Mouse (Mus musculus): ENCODE results near the gene Anln. TPM values are rescaled to one million over a fixed set of nuclear protein-coding genes. Genes with fewer than 3 reads are reported as not detected.
"Not testable (repeated sequence)": the region's sequence is repeated elsewhere in the genome, so short reads cannot be mapped to it uniquely, and the experiment has no call there.

Anln gene
- polyA plus RNA-seq, 1 experiment from 2014 or later: 33.7 TPM

DNA sequence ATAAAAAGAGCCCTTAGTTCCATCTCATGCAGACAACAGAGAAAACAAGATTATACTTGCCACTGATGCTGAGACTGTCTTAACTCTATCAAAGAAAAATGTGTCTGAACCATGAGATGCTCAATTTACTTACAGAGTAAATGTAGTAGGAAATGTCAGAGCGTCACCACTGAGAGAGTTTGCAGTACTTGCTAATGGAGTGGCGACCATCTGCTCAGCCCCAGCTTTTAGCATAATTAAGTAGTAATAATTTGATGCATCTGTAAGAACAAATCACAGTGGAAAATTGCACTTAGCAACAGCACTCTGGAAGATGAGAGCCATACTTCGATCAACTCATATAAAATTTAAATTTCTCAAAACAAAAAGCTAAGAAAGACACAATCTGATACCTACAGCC, 33.1 kb downstream of the Anln start:
- Histone ChIP-seq H3K9me3 (no peaks in the 10 kb centered on the region), H3K9ac (replicated peaks) (no peak overlapping the region), H3K27me3 (no peaks in the 10 kb centered on the region), H3K27ac (replicated peaks) (no peak overlapping the region), H3K4me2 (replicated peaks) (no peak overlapping the region), H3K4me1 (no peaks in the 10 kb centered on the region), H3K4me3 (no peak overlapping the region), H3K36me3 (peaks cover 57% of the 10 kb centered on the region)
- 81% methylated on average over 3 of the region's 3 CpGs for WGBS
- ATAC-seq (ENCODE audit: low FRiP score, low read depth): no peak

DNA sequence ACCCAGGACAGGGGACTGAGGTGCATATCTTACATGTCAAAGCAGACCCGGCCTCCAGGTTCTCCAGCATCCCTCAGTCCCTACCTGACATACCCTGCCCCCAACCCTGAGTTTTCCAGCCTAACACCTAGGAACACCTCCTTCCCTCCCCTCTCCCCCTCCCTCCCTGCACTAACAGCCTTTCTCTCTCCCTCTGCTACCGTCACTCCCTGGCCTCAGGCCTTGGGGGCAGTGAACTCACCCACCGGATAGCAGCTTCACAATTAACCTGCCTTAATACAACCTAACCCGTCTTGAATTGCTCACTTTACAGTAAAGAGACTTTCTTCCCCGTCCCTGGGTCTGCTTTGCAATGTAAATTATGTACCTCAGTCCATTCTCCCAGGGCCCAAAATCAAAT, 35.1 kb downstream of the Anln start:
- ATAC-seq (ENCODE audit: low FRiP score, low read depth): no peak
- no peak overlapping the region for H3K9ac ChIP-seq (replicated peaks)
- H3K4me2 ChIP-seq (replicated peaks): no peak overlapping the region
- no peaks in the 10 kb centered on the region for H3K9me3 ChIP-seq
- 88% methylated on average over 5 of the region's 5 CpGs for WGBS
- peaks cover 43% of the 10 kb centered on the region for H3K36me3 ChIP-seq
- no peak overlapping the region for H3K27ac ChIP-seq (replicated peaks)
- H3K4me1 ChIP-seq: no peaks in the 10 kb centered on the region
- no peak overlapping the region for H3K4me3 ChIP-seq
- H3K27me3 ChIP-seq: no peaks in the 10 kb centered on the region

DNA sequence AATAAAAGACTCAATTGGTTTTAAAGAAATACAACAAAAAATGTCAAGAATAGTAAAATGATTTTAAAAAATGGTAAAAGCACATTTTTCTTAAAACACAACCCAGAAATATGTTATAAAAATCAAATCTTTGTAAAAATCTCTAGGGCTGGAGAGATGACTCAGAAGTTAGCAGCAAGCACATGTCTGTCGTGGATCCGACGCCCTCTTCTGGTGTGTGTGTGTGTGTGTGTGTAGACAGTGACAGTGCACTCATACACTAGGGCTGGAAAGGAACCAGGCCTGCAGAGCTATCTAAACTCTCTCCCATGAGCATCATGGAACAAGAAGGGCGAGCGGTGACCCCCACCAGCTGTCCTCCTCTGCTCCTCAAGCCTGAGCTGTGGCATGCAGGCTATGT, 35.5 kb downstream of the Anln start:
- H3K9ac ChIP-seq (replicated peaks): no peak overlapping the region
- ATAC-seq (ENCODE audit: low FRiP score, low read depth): no peak
- H3K36me3 ChIP-seq: peaks cover 39% of the 10 kb centered on the region
- H3K4me2 ChIP-seq (replicated peaks): no peak overlapping the region
- no peaks in the 10 kb centered on the region for H3K4me1 ChIP-seq
- no peaks in the 10 kb centered on the region for H3K9me3 ChIP-seq
- no peak overlapping the region for H3K27ac ChIP-seq (replicated peaks)
- WGBS: 88% methylated on average over 5 of the region's 5 CpGs
- no peak overlapping the region for H3K4me3 ChIP-seq
- no peaks in the 10 kb centered on the region for H3K27me3 ChIP-seq

DNA sequence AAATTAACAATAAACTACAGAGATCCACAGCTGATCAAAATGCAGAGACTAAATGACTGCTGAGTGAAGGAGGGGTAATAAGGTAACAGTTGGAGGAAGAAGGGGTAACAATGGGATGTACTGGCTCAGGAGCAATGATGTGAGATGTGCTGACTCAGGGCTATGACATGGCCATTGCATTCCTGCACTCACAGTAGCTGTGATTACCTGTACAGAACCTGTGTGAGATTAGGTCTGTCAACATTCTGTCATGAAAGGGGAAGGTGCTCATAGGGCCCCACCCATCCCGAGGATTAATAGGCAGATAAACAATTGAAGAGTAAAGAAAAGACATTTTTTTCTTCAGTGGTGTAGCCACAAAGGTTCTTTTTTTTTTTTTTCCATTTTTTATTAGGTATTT, 48.7 kb downstream of the Anln start:
- no peak overlapping the region for H3K9ac ChIP-seq (replicated peaks)
- H3K4me1 ChIP-seq: no peaks in the 10 kb centered on the region
- ATAC-seq (ENCODE audit: low FRiP score, low read depth): no peak
- no peaks in the 10 kb centered on the region for H3K9me3 ChIP-seq
- WGBS: 88% methylated on average over 1 of the region's 1 CpGs
- H3K4me2 ChIP-seq (replicated peaks): no peak overlapping the region
- H3K36me3 ChIP-seq: peaks cover 77% of the 10 kb centered on the region
- H3K27ac ChIP-seq (replicated peaks): no peak overlapping the region
- H3K27me3 ChIP-seq: no peaks in the 10 kb centered on the region
- no peak overlapping the region for H3K4me3 ChIP-seq

DNA sequence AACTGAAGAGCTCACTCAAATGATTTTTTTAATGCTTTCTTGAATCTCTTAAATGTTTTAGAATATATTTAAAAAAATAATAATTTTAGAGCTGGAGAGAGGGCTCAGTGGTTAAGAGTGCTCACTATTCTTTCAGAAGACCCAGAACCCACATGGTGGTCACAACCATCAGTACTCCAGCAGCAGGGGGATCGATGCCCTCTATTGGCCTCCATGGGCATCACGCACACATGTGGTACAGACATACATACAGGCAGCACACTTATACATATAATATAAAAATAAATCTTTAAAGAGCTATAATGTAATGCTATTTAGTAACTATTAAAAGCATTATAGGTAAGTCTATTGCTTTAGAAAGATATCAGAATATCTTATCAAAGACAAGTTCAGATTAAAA, 51.8 kb downstream of the Anln start:
- H3K4me2 ChIP-seq (replicated peaks): no peak overlapping the region
- no peaks in the 10 kb centered on the region for H3K4me1 ChIP-seq
- WGBS: 98% methylated on average over 2 of the region's 2 CpGs
- H3K27me3 ChIP-seq: no peaks in the 10 kb centered on the region
- H3K9me3 ChIP-seq: no peaks in the 10 kb centered on the region
- peaks cover 77% of the 10 kb centered on the region for H3K36me3 ChIP-seq
- H3K4me3 ChIP-seq: no peak overlapping the region
- H3K27ac ChIP-seq (replicated peaks): no peak overlapping the region
- H3K9ac ChIP-seq (replicated peaks): no peak overlapping the region
- no peak for ATAC-seq (ENCODE audit: low FRiP score, low read depth)

DNA sequence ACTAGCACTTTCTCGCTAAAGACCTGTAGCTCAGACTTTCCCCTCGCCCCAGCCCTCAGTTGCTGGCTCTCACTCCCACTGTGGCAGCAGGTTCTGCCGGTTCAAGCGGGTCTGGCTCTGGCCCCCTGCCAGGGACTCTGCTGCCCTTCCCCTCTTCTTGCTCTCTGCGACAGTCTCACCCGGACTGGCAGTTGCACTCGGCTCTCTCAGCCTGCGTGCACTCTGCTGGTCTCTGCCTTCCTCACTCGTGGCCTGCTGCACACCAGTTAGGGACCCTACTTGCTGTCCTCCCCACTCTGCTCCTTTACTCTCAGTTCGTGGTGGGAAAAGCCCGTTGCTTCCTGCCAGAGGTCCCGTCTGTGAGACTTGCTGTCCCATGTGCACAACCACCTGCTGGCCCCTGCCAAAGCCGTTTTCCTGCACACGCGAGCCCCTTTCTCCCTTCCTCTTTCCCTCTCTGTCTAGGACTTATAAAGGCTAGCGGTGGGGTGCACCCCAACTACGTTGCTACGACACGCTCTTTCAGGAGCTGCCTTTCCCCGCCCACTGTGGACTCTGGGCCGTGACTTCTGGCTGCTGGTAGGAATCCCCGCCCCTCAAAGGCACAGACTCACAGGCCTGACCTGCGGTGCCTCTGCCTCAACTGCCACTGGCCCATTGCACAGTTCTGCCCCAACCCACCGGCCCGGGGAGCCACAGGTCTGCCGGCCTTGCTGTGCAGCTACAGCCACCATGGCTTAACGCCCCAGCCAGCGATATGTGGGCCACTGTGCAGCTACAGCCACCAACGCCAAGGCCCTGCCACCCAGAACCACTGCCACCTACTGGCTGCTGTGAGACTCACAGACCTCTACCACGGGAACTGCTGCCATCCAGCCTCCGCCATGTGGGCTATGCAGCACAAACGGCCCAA, 61.3 kb downstream of the Anln start:
- no peaks in the 10 kb centered on the region for H3K9me3 ChIP-seq
- peak overlapping the region; percentile 47 for H3K4me3 ChIP-seq
- H3K27me3 ChIP-seq: peaks cover 4% of the 10 kb centered on the region; the same call in 1 of the 2 replicates
- under 1% methylated on average over 32 of the region's 32 CpGs for WGBS
- H3K4me1 ChIP-seq: peaks cover 11% of the 10 kb centered on the region
- no peak overlapping the region for H3K27ac ChIP-seq (replicated peaks)
- peaks cover 15% of the 10 kb centered on the region; the same call in 1 of the 2 replicates for H3K36me3 ChIP-seq
- H3K4me2 ChIP-seq (replicated peaks): peak overlapping the region; percentile 86
- peak; percentile 93 for ATAC-seq (ENCODE audit: low FRiP score, low read depth)
- peak overlapping the region; percentile 50 for H3K9ac ChIP-seq (replicated peaks)

DNA sequence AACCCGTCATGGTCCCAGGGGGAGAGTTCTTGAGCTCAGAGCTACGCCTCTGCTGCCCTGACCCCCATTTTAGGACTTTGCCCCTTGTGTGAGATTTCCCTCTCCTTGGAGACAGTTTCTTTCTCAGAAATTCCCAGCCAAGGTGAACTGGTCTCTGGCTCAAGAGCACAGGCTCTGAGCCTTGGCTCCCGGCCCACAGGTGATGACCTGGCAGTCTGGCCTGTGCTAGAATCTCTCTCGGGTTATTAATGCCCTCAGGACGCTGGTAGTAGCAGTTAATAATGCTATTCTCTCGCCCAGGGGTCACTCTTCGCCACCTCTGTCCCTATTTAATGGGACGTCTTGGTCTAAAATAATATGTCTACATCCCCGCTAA, 61.9 kb downstream of the Anln start:
- peak overlapping the region; percentile 50 for H3K9ac ChIP-seq (replicated peaks)
- peak overlapping the region; percentile 86 for H3K4me2 ChIP-seq (replicated peaks)
- H3K4me1 ChIP-seq: peaks cover 11% of the 10 kb centered on the region
- peak overlapping the region; percentile 47 for H3K4me3 ChIP-seq
- ATAC-seq (ENCODE audit: low FRiP score, low read depth): no peak
- 17% methylated on average over 9 of the region's 9 CpGs for WGBS
- peaks cover 4% of the 10 kb centered on the region; the same call in 1 of the 2 replicates for H3K27me3 ChIP-seq
- H3K9me3 ChIP-seq: no peaks in the 10 kb centered on the region
- H3K27ac ChIP-seq (replicated peaks): no peak overlapping the region
- H3K36me3 ChIP-seq: peaks cover 11% of the 10 kb centered on the region; the same call in 1 of the 2 replicates

DNA sequence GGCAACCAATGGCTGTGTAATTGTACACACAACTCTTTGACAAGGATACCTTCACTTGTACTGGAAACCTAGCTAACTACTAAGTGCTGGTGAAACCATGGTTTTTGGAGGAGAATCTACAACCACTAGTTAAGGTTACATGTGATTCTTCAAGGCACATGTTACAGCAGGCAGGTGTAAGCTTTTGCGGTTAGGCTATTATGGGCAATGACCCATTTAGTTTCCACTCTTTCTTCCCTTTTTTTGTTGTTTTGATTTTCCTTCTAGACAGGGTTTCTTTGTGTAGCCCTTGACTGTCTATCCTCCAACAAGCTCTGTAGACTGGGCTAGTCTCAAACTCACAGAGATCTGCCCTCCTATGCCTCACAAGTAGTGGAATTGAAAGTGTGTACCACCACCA, 64.4 kb downstream of the Anln start:
- H3K4me3 ChIP-seq: no peak overlapping the region
- H3K27ac ChIP-seq (replicated peaks): no peak overlapping the region
- peaks cover 11% of the 10 kb centered on the region for H3K4me1 ChIP-seq
- no peak overlapping the region for H3K9ac ChIP-seq (replicated peaks)
- no peak for ATAC-seq (ENCODE audit: low FRiP score, low read depth)
- H3K36me3 ChIP-seq: no peaks in the 10 kb centered on the region
- peaks cover 4% of the 10 kb centered on the region; the same call in 1 of the 2 replicates for H3K27me3 ChIP-seq
- H3K4me2 ChIP-seq (replicated peaks): no peak overlapping the region
- 100% methylated on average over 1 of the region's 1 CpGs for WGBS
- no peaks in the 10 kb centered on the region for H3K9me3 ChIP-seq

DNA sequence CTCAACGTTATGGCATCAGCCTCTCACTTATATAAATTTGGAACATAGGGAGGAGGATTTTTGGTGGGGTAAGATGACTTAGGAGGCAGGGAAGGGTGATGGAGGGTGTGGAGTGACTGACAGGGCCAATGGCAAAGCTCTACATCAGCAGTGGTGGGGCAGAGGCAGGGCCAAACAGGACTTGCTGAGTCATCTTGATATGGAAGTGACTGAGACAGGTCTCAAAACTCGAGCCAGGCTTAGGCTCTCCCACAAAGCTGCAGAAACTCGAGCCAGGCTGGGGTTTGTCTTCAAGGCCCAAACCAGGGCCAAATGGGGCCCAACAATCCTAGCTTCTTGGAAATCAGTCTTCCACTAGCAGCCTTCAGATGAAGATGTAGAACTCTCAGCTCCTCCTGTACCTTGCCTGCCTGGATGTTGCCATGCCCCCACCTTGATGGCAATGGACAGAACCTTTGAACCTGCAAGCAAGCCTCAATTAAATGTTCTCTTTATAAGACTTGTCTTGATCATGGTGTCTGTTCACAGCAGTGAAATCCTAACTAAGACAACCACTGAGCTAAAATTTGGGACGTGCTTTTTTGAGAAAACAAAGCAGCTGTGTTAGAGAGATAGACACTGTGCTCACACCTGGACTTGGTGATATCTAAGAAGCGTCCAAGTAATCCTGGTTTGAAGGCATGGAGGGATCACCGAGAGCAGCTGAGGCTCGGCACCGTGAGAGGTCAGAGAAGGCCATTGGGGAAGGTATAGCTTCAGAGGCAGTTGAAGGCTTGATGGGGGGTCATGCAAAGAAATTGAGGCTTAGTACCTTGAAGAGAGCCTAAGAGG, 66.4 kb downstream of the Anln start:
- Histone ChIP-seq H3K4me2 (replicated peaks) (no peak overlapping the region), H3K4me3 (no peak overlapping the region), H3K36me3 (no peaks in the 10 kb centered on the region), H3K4me1 (peaks cover 6% of the 10 kb centered on the region), H3K9ac (replicated peaks) (no peak overlapping the region), H3K9me3 (0 out of 2 replicates have a peak, but pooled peaks cover 6% of the 10 kb centered on the region), H3K27ac (replicated peaks) (no peak overlapping the region), H3K27me3 (peaks cover 4% of the 10 kb centered on the region; the same call in 1 of the 2 replicates)
- ATAC-seq (ENCODE audit: low FRiP score, low read depth): no peak
- WGBS: 80% methylated on average over 8 of the region's 8 CpGs

DNA sequence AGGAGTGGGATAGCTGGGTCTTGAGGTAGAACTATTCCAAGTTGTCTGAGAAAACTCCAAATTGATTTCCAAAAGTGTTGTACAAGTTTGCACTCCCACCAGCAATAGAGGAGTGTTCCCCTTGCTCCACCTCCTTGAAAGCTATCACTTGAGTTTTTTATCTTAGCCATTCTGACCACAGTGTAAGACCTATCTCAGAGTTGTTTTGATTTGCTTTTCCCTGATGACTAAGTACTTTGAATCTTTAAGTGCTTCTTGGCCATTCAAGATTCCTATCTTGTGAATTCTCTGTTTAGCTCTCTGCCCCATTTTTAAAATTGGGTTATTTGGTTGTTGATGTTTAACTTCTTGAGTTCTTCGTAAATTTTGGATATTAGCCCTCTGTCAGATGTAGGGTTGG, 69.9 kb downstream of the Anln start:
- H3K4me1 ChIP-seq: no peaks in the 10 kb centered on the region
- WGBS: 94% methylated on average over 1 of the region's 1 CpGs

DNA sequence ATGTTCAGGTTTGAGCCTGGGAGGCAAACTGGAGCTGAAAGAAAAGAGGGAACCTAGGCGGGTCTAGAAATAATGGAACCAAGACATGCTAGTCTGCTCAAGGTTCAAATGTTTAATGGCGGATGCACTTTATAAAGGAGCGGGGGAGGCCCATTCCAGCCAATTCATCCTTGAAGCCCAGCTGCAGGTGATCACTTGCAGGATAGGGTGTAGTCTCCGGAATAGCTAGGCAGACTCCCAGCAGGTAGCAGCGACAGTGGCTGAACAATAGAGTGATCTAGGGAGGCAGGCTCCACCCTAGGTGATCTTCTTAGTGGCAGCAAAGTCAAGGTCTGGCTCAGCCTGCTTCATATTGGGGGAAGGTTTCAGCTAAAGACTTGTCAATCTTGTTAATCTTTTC, 72.9 kb downstream of the Anln start:
- not testable (repeated sequence) for H3K4me3 ChIP-seq; H3K4me1 ChIP-seq; H3K36me3 ChIP-seq; ATAC-seq (ENCODE audit: low FRiP score, low read depth); H3K27me3 ChIP-seq; H3K9ac ChIP-seq (replicated peaks); H3K27ac ChIP-seq (replicated peaks); H3K4me2 ChIP-seq (replicated peaks)
- H3K9me3 ChIP-seq: 0 out of 2 replicates have a peak, but pooled peaks cover 12% of the 10 kb centered on the region
- WGBS: 68% methylated on average over 5 of the region's 5 CpGs

More for the DNA sequence above, 69.9 kb downstream of the Anln start:
- Histone ChIP-seq H3K9ac (replicated peaks) (no peak overlapping the region), H3K4me3 (no peak overlapping the region), H3K27ac (replicated peaks) (no peak overlapping the region), H3K9me3 (0 out of 2 replicates have a peak, but pooled peaks cover 12% of the 10 kb centered on the region), H3K4me2 (replicated peaks) (no peak overlapping the region), H3K36me3 (no peaks in the 10 kb centered on the region), H3K27me3 (no peaks in the 10 kb centered on the region)
- no peak for ATAC-seq (ENCODE audit: low FRiP score, low read depth)

DNA sequence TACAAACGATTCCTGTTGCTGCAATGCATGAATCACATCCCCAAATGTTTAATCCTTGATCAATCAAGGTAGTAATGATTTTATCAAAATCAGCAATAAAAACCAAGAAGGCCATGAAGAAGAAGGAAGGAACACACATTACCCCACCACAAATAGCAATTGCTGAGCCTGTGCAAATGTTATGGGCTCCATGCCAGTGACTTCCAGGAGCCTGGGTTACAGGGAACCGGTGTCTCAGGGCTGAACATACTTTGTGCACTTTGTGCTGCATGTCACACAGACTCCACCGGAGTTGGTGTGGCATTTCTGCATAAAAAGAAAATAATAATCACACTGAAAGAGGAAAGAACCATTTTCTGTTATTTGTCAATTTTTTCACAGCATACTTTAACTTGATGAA, 74.9 kb downstream of the Anln start:
- H3K9ac ChIP-seq (replicated peaks): no peak overlapping the region
- no peak overlapping the region for H3K4me3 ChIP-seq
- WGBS: 86% methylated on average over 3 of the region's 3 CpGs
- H3K36me3 ChIP-seq: no peaks in the 10 kb centered on the region
- H3K27ac ChIP-seq (replicated peaks): no peak overlapping the region
- H3K4me1 ChIP-seq: no peaks in the 10 kb centered on the region
- no peak overlapping the region for H3K4me2 ChIP-seq (replicated peaks)
- 0 out of 2 replicates have a peak, but pooled peaks cover 12% of the 10 kb centered on the region for H3K9me3 ChIP-seq
- H3K27me3 ChIP-seq: no peaks in the 10 kb centered on the region
- no peak for ATAC-seq (ENCODE audit: low FRiP score, low read depth)
